Mouse (Mus musculus): ENCODE data around the gene Fam173a. TPM values are rescaled to one million over a fixed set of nuclear protein-coding genes. Genes with fewer than 3 reads are reported as not detected.

The Fam173a gene
- polyA plus RNA-seq, 1 experiment from 2014 or later, result 116 TPM

- no peak for ATAC-seq
- 76% methylated on average over 4 of the region's 4 CpGs for WGBS
Observed at GRCm38 (mm10) chr17:25806507-25806906, 13.8 kb upstream of the Fam173a start.

GRCm38 (mm10) chr17:25802825-25803517 is 10.3 kb upstream of the Fam173a start:
- Histone ChIP-seq H3K27ac (ENCODE audit: low read length) (no peak overlapping the region), H3K9me3 (ENCODE audit: low read length) (no peaks in the 10 kb centered on the region), H3K4me3 (ENCODE audit: low read depth, low read length) (no peak overlapping the region), H3K36me3 (ENCODE audit: insufficient read depth, low read length) (no peaks in the 10 kb centered on the region), H3K9ac (replicated peaks; ENCODE audit: low read depth) (no peak overlapping the region), H3K27me3 (replicated peaks; ENCODE audit: insufficient read depth, low read length) (no peaks in the 10 kb centered on the region), H3K4me1 (ENCODE audit: insufficient read depth, low read depth, low read length) (no peaks in the 10 kb centered on the region), H3K4me2 (replicated peaks; ENCODE audit: low read depth, low read length) (no peak overlapping the region)
- no peak for DNase-seq (ENCODE audit: low spot score)
- no peak; the same call in 1 of the 2 replicates for ATAC-seq
- TF ChIP-seq EP300 (IDR thresholded peaks at IDR 0.05), result no peak
- TF ChIP-seq CTCF (IDR thresholded peaks at IDR 0.05), result no peak
- WGBS, result 7% methylated on average over 10 of the region's 10 CpGs

More at GRCm38 (mm10) chr17:25806507-25806906, 13.8 kb upstream of the Fam173a start:
- Histone ChIP-seq H3K27ac (ENCODE audit: low read length) (no peak overlapping the region), H3K9ac (replicated peaks; ENCODE audit: low read depth) (no peak overlapping the region), H3K4me3 (ENCODE audit: low read depth, low read length) (no peak overlapping the region), H3K27me3 (replicated peaks; ENCODE audit: insufficient read depth, low read length) (peaks cover 24% of the 10 kb centered on the region), H3K4me1 (ENCODE audit: insufficient read depth, low read depth, low read length) (0 out of 2 replicates have a peak, but pooled peaks cover 3% of the 10 kb centered on the region), H3K36me3 (ENCODE audit: insufficient read depth, low read length) (no peaks in the 10 kb centered on the region), H3K4me2 (replicated peaks; ENCODE audit: low read depth, low read length) (no peak overlapping the region), H3K9me3 (ENCODE audit: low read length) (no peaks in the 10 kb centered on the region)
- TF ChIP-seq CTCF (IDR thresholded peaks at IDR 0.05) (no peak), EP300 (IDR thresholded peaks at IDR 0.05) (no peak)
- DNase-seq (ENCODE audit: low spot score), result no peak

- no peak overlapping the region for H3K9ac ChIP-seq (replicated peaks; ENCODE audit: low read depth)
- DNase-seq (ENCODE audit: low spot score), result peak; percentile 79
- peaks cover 3% of the 10 kb centered on the region; the same call in 1 of the 2 replicates for H3K4me1 ChIP-seq (ENCODE audit: insufficient read depth, low read depth, low read length)
- H3K36me3 ChIP-seq (ENCODE audit: insufficient read depth, low read length), result no peaks in the 10 kb centered on the region
- ATAC-seq, result peak; percentile 63
- WGBS, result 8% methylated on average over 6 of the region's 6 CpGs
- TF ChIP-seq EP300 (IDR thresholded peaks at IDR 0.05), result no peak
- peak; percentile 91 for TF ChIP-seq CTCF (IDR thresholded peaks at IDR 0.05)
- H3K9me3 ChIP-seq (ENCODE audit: low read length), result no peaks in the 10 kb centered on the region
- H3K27ac ChIP-seq (ENCODE audit: low read length), result no peak overlapping the region
- H3K4me2 ChIP-seq (replicated peaks; ENCODE audit: low read depth, low read length), result no peak overlapping the region
- no peak overlapping the region for H3K4me3 ChIP-seq (ENCODE audit: low read depth, low read length)
- H3K27me3 ChIP-seq (replicated peaks; ENCODE audit: insufficient read depth, low read length), result no peaks in the 10 kb centered on the region
Observed at GRCm38 (mm10) chr17:25801029-25801428, 8.3 kb upstream of the Fam173a start.

- Histone ChIP-seq H3K4me2 (replicated peaks; ENCODE audit: low read depth, low read length) (peak within 1 kb of the TSS; percentile 87), H3K4me1 (ENCODE audit: insufficient read depth, low read depth, low read length) (peaks cover 9% of the 10 kb centered on the region; the same call in 1 of the 2 replicates), H3K9ac (replicated peaks; ENCODE audit: low read depth) (peak within 1 kb of the TSS; percentile 48), H3K4me3 (ENCODE audit: low read depth, low read length) (peak within 1 kb of the TSS; percentile 75), H3K36me3 (ENCODE audit: insufficient read depth, low read length) (no peaks in the 10 kb centered on the region), H3K9me3 (ENCODE audit: low read length) (no peaks in the 10 kb centered on the region), H3K27ac (ENCODE audit: low read length) (no peak within 1 kb of the TSS), H3K27me3 (replicated peaks; ENCODE audit: insufficient read depth, low read length) (no peaks in the 10 kb centered on the region)
- TF ChIP-seq CTCF (IDR thresholded peaks at IDR 0.05) (no peak), EP300 (IDR thresholded peaks at IDR 0.05) (no peak)
- under 1% methylated on average over 25 of the region's 35 CpGs for WGBS
- ATAC-seq (peak; percentile 76), DNase-seq (ENCODE audit: low spot score) (peak; percentile 89)
Observed at GRCm38 (mm10) chr17:25796951-25797369, 4.3 kb upstream of the Fam173a start, which contains the start of gene Metrn. Metrn (minus strand) TSS chr17:25797136.

- ATAC-seq (0 out of 2 replicates have a peak, but pooled peaks have one; percentile 0), DNase-seq (ENCODE audit: low spot score) (no peak)
- Histone ChIP-seq H3K4me2 (replicated peaks; ENCODE audit: low read depth, low read length) (peak overlapping the region; percentile 87), H3K4me1 (ENCODE audit: insufficient read depth, low read depth, low read length) (peaks cover 9% of the 10 kb centered on the region; the same call in 1 of the 2 replicates), H3K9ac (replicated peaks; ENCODE audit: low read depth) (peak overlapping the region; percentile 48), H3K27ac (ENCODE audit: low read length) (no peak overlapping the region), H3K9me3 (ENCODE audit: low read length) (no peaks in the 10 kb centered on the region), H3K36me3 (ENCODE audit: insufficient read depth, low read length) (no peaks in the 10 kb centered on the region), H3K27me3 (replicated peaks; ENCODE audit: insufficient read depth, low read length) (no peaks in the 10 kb centered on the region), H3K4me3 (ENCODE audit: low read depth, low read length) (peak overlapping the region; percentile 75)
- 3% methylated on average over 37 of the region's 37 CpGs for WGBS
- TF ChIP-seq CTCF (IDR thresholded peaks at IDR 0.05), result no peak
Observed at GRCm38 (mm10) chr17:25796211-25796771, 3.6 kb upstream of the Fam173a start.

- TF ChIP-seq CTCF (IDR thresholded peaks at IDR 0.05) (no peak), EP300 (IDR thresholded peaks at IDR 0.05) (no peak)
- peaks cover 9% of the 10 kb centered on the region; the same call in 1 of the 2 replicates for H3K4me1 ChIP-seq (ENCODE audit: insufficient read depth, low read depth, low read length)
- no peak within 1 kb of the TSS for H3K27ac ChIP-seq (ENCODE audit: low read length)
- ATAC-seq, result no peak
- H3K4me2 ChIP-seq (replicated peaks; ENCODE audit: low read depth, low read length), result peak within 1 kb of the TSS; percentile 87
- DNase-seq (ENCODE audit: low spot score), result peak; percentile 32
- H3K36me3 ChIP-seq (ENCODE audit: insufficient read depth, low read length), result no peaks in the 10 kb centered on the region
- peak within 1 kb of the TSS; percentile 48 for H3K9ac ChIP-seq (replicated peaks; ENCODE audit: low read depth)
- H3K4me3 ChIP-seq (ENCODE audit: low read depth, low read length), result peak within 1 kb of the TSS; percentile 75
- H3K9me3 ChIP-seq (ENCODE audit: low read length), result no peaks in the 10 kb centered on the region
- no peaks in the 10 kb centered on the region for H3K27me3 ChIP-seq (replicated peaks; ENCODE audit: insufficient read depth, low read length)
- 24% methylated on average over 6 of the region's 6 CpGs for WGBS
Observed at GRCm38 (mm10) chr17:25795609-25796092, 3.0 kb upstream of the Fam173a start, which contains the start of gene AC134908.4. AC134908.4 (minus strand) TSS chr17:25795659.
